Mouse (Mus musculus) adrenal gland, postnatal 25 days (tissue): ENCODE measurements around the gene Spag9. TPM values are rescaled to one million over a fixed set of nuclear protein-coding genes. Genes with fewer than 3 reads are reported as not detected.
A peak's percentile ranks its signal among the peaks of the same experiment; 100 is the strongest.

ENCODE experiments used
- DNase-seq: peaks from one replicate; pipeline ENCODE4 v3.0.0; 2021; ENCODE audit warnings: mixed read lengths
- total RNA-seq: library from RNA; stranded (reverse); gene quantifications from 2 replicates; pipeline ENCODE4 v1.2.3, GENCODE M21; 2021

The Spag9 gene
- total RNA-seq, 1 experiment from 2014 or later: 120 TPM

DNA sequence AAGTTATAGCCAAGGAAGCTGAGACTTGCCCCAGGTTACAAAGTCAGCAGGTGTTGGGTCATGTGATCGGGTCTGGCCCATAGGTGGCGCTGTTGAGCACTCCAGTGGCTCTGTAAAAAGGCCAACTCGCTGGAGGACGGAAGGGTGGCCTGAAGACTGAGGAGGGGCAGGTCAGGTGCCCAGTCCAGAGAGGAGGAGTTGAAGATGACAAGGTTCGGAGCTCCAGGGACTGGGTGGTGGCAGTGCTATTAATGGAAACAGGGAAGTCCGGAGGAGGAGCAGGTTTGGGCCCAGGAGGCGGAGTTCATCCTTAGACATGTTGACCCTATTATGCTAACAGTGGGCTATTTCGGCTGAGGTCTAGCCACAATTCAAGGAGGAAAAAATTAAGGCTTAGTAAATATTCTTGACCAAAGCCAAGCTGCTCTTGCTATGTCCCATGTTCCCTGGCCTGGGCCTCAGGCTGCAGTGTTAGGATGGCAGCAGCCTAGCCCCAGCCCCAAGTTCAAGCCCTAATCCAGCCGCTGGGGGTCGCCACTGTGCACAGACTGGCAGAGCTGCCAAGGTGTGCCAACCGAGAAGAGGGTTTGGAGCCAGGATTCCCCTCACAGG, 137.6 kb downstream of the Spag9 start:
- DNase-seq: peak; percentile 92

DNA sequence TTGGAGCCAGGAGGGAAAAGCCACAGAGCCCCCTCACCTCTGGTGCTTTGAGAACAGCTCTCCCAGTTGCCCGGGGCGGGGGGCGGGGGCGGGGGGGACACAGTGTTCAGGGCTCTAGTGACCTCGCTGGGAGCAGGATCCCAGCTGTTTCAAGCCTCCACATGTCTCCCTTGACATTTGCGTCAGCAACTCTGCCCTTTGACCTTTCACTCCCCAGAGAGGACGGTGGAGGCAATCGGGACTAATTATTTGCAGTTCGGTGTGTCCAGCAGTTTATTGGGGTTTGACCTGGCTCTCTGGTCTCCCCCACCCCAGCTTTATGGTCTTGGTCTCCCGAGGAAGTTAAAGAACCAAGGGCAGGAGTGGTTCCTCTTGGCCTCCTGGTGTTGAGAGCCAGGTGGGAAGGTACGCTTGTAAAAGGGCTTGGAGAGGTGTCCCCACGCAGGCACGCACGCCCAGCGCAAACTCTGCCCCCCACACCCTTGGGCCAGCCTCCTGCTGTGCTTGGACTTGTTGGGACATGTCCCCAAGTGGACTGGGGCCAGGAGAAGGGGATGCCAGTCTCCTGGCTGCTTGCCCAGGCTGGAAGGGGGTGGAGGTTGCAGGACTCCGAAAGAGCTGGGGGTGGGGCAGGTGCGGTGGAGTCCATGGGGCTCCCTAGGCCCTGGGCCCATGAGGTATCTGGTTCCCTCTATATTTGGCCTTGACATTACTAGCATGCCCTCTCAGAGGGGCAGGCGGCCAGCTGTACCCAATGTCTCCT, 138.4 kb downstream of the Spag9 start:
- peak; percentile 93 for DNase-seq

DNA sequence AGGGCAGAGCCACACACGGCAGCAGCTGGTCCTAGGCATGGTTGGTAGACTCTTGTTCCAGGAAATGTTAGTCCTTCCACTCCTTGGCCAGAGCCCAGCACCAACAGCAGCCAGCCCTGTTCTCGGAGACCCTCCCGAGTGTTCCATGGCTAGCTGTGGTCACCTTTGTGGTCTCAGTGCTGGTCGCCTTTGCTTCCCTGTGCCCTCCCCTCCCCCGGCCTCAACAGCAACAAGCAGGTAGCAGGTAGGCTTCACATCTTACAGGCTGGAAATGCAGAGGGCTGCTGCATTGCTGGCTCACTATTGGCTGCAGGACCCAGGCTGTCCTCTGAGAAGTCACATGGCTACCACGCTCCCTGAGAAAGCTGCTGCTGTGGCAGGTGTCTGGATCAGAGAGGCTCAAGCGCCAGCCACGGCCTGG, 139.7 kb downstream of the Spag9 start:
- no peak for DNase-seq

DNA sequence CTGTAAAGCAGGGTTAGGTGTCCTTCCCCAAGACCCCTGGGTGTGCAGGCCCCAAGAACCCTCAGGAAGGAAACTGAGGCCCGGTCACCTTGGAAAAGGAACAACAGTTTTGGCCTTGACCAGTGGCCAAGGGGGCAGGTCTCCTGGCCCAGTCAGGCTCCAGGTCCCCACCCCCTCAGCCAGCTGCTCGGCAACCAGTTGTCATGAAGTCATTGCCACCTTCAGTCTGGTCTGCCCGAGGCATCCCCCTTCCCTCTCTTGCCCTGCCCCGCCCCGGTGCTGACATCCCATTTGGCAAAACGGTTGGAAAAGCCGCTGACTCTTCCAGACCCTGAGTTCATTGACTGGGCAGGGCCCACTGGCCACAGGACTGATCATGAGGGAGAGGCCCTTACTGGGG, 140.8 kb downstream of the Spag9 start:
- DNase-seq: peak; percentile 34

DNA sequence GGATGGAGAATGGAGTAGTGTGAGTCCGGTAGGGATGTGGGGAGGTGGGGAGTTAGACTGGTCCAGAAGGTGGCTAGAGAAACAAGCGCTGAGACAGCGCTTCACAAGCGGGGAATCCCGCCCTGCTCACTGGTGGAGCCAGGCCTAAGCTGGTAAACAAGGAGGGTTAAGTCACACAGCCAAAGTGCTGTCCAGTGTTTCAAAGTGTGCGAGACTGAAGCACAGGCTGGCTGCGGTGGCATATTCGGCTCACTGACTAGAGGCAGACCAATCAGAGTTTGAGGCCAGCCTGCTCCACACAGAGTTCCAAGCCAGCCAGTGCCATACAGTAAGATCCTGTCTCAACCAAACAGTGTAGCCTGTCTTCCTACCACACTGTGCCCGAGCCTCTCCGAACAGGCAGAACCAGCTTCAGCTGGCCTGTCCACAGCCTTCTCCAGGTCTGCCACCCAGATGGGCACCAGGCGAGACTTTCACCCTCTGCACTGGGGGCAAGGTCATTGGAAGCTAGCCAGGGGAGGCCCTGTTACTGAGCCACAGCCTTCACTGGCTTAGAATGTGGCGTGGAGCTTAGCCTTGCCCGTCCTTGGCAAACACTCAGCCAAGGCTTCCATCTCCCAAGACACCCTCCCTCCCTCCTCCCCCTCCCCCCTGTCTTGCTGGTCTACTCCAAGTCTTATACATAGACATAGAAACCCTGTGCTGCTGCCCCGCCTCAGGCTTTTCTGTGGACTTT, 141.6 kb downstream of the Spag9 start:
- DNase-seq: peak; percentile 82

DNA sequence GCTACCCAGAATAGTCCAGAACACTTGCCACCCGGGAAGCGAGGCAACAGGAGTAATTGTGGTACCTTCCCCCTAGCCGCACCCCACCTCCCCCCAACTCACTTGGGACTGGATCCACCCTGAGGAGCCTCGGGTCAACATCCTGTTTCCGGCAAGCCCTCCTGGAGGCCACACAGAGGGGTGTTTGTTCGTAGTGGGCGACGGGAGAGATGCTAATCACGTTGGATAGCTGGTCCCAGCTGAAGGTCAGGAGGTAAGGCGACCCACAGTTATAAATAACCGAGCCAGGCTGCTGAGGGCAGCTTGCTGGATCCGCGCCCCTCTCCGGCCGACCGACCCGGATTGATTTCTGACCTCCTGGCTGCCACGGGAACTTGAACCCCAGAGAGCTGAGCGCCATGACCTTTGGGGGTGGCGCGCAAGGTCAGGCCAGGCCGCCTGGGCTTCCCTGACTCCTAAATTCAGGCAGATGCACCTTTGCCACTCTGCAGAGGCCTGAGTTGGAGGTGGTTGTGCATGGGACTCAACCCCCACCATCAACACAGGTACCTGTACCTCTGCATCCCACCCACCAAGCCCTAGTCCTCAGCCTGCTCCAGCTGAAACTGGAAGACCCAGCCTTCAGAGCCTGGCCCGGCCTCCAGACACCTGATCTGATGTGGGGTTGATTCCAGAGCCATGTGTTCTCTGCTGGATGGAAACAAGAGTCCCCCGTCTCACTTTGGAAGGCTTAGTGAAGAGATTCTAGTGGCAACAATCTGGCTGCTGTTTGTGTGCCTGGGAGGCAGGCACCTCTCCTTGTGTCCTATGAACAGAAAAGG, 142.7 kb downstream of the Spag9 start:
- peak; percentile 27 for DNase-seq

DNA sequence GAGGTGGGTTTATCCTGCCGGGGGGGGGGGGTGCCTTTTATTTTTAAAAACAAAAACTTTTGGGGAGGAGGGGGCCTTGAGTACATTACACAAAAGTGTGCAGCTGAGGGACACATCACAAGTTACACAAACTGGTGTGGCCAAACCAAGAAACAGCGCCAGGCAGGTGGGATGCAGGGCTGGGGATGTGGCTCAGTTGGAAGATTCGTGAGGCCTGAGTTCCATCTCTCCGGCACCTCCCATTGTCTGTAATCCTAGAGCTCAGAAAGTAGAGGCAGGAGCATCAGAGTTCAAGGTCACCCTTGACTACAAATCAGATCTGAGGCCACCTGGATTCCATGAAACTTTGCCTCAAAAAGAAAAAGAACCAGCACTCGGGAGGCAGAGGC, 143.3 kb downstream of the Spag9 start:
- DNase-seq: no peak

DNA sequence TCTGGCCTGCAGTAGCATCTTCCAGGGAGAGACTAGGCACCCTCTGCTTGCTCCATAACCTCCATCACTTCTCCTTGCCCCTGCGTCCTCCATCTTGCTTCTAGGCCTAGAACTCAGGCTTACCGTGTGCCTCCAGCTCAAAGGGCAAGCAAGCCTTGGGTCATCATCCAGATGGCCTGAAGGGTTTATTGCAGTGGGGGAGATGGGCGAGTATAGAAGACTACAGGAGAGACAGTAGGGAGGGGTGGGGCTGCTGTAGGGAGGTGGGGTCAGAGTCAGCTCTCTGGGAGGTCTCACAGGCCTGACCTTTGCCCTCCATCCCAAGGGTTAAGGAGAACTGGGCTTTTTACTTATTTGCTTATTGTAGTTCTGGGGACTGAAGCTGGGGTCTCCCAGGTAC, 144.6 kb downstream of the Spag9 start:
- no peak for DNase-seq

DNA sequence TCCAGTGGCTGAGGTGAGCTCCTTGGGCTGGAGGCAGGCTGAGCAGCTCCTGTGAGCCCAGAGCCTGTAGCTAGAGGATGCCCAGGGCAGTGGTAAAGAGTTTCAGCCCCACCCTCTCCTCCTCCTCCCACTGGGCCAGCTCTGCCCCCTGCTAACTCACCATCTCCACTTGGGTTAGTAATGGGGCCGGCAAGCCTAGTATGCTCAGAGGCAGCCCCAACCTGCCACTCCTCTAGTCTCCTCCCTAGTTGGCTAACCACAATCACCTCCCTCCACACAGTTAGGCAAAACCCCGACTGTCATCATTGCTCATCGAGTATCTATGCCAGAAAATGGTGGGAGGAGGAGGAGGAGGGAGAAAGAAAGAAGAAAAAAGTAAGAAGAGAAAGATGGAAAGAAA, 145.7 kb downstream of the Spag9 start:
- no peak for DNase-seq

DNA sequence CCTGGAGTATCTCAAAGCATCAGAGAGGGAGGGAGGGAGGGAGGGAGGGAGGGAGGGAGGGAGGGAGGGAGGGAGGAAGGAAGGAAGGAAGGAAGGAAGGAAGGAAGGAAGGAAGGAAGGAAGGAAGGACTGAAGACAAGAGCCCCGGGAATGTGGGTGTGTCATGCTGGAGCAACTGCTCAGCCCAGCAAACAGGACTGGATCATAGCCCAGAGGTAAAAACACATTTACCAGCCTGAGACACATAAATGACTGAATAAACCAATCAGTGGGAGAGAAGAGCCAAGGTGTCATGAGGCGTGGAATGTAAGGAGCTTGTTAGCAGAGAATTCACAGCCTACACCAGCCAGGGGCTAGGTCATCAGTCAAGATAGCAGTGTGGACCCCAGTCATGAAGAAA, 147.4 kb downstream of the Spag9 start:
- DNase-seq: no peak

DNA sequence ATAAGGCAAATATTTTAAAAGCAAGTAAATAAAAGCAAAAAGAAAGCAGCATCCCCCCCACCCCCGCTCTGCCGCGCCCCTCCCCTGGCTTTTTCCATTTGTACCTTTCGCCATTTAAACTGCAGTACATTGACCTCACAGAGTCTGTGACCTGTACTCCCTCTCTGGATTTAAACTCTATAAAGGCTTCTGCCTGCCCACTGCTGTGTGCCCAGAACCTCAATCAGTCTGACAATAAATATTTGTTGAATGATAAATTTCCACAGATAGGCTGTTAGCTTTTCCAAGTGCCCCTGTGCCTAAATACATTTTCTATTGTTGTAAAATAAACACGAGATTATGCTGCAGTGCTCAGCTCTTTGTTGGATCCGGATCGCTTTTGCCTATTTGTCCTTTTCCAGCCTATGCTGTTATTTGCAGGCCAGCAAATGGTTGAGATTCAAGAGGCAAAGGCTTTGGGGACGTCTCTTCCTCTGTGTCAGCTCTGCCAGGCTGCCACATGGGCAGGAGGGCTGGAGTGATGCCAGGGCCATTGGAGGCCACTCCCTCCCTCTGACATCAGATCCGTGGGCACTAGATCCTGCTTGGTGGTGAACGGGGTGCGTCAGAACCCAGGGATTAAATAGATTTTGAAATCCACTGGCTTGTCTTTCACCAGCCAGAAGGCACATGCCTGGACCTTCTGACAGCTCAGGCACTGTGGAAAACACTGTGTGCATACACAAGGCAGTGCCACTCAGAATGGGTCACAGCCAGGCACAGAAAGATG, 149.1 kb downstream of the Spag9 start:
- DNase-seq: peak; percentile 97

DNA sequence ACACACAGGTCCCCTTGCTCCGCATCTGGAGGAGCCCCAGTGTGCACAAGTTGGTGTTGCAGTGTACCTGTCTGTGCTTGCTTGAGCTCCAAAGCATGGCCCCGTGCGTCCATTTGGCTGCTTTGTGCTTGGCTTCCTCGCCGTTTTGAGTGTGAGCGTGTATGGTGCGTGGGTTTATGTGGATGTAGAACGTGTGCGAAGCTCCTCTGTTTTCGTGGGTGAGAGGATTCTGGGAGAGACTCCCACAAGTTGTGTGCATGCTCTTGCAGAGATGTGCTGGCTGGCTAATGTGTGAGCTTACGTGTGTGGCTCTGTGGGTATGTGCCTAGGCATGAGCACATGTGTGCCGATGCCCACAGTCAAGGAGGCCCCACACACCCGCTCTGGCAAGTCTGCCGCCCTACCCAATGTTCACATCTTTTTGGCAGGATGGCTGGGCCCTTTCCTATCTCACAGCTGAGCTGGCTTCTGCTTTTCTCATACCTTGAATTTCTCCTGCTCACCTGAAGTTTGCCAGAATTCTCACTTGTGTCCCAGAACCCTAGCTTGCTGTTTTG, 150.2 kb downstream of the Spag9 start:
- DNase-seq: no peak

DNA sequence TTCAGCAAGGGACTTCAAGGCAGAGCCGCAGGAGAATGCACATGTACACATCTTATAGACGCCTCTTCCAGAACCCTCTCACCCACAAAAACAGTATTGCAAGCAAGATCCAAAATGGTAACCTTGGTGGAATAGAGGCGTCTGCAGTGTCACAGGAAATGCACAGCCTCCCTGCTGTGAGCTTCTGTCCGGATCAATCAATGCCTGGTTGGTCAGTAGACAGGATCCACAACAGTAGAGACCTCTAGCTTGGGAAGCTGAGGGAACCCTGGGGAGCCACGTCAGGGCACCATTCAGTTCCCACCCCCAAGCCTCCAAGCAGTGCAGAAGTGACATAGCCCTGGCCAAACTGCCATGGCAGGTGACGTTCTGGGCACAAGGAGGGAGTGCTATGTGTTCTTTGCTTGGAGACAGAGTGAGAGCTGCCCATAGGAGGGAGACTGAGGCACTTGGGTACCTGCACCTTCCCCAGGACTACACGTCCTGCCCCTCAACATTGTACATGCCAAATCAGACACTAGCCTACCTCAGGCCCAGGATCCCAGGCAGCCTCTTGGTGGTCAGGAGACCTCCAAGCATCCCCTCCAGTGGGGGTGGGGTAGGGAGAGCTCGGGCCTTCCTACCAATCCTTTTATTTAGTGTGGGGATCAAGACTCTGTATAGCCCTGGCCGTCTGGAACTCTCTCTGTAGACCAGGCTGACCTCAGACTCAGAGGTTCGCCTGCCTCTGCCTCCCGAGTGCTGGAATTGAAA, 151.0 kb downstream of the Spag9 start:
- no peak for DNase-seq

DNA sequence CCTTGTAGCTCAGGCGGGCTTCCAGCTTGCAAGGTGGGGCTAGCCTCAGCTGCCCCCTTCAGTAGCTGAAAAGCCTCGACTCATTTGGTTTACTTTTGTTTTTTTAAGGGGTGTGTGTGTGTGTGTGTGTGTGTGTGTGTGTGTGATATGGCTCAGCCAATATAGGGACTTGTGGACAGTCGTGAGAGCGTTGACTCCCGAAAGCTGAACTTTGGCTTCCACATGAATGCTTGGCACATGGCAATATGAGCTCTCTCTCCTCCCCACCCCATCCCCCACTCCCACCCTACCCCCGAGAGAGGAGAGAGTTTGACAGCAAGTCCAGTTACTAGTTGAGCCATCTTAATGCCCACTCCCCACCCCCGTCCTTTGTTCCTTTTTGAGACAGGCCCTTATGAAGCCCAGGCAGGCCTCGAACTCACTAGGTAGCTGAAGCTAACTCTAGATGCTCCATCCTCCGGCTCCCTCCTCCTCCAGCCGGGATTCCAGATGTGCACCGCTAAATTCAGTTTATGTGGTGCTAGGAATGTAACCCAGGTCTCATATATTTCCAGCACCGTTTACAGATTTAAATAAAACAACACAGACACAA, 152.3 kb downstream of the Spag9 start:
- DNase-seq: no peak

DNA sequence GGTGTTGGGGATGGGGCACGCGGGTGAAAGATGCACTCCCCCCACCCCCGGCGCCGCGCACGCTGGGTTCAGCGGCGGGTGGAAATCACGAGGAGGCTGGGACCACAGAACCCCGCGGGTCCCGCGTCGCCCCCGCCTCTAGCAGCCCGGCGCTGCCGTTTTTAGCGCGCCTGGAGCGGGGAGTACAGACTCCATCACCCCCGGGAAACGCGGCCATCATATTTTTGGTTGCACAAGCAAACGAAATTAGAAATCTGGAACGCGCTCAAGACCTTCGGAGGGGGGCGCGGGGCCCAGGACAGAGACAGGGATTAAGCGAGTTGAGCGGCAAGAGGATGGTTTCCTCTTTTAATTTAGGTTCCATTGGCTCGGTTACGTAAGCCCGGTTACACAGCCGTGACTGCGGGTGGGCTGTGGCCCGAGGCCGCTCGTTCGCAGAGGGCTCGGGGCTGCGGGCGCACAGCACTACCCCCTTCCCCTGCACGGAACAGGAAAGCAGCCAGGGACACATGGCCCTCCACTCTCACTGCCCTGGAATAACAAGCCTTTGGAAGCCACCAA, 153.1 kb downstream of the Spag9 start:
- peak; percentile 54 for DNase-seq

DNA sequence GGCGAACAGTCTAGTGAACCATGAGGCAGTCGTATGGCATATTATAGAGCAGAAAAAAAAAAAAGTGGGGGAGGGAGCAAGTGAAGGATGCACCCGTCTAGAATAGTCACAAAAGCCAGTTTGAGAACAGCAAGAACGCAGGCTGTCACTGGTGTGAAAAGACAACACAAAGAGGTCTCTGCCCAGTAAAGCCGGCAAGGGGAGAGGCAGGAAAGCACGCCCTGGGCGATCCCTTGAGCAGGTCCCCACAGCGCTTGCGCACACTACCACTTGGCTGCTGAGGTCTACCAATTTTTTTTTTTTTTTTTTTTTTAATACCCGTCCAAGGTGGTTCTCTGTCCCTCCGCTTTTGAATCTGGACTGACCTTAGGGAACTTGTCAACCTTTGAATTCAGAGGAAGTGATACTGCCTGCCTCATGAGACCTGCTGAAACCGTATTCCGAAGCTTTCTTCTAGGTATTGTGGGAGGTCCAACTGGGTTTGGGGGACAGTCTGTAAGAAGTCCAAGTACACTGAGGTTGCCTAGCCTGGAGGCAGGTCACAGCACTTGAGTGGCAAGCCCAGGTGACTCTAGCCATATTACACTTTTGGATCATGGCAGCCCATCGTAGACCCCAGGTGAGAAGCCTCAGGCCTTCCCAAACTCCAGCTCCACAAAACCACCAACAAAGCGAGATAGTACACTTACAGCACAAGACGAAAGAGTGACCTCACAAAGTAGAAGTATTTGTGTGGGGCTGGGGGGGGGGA, 153.8 kb downstream of the Spag9 start:
- no peak for DNase-seq

DNA sequence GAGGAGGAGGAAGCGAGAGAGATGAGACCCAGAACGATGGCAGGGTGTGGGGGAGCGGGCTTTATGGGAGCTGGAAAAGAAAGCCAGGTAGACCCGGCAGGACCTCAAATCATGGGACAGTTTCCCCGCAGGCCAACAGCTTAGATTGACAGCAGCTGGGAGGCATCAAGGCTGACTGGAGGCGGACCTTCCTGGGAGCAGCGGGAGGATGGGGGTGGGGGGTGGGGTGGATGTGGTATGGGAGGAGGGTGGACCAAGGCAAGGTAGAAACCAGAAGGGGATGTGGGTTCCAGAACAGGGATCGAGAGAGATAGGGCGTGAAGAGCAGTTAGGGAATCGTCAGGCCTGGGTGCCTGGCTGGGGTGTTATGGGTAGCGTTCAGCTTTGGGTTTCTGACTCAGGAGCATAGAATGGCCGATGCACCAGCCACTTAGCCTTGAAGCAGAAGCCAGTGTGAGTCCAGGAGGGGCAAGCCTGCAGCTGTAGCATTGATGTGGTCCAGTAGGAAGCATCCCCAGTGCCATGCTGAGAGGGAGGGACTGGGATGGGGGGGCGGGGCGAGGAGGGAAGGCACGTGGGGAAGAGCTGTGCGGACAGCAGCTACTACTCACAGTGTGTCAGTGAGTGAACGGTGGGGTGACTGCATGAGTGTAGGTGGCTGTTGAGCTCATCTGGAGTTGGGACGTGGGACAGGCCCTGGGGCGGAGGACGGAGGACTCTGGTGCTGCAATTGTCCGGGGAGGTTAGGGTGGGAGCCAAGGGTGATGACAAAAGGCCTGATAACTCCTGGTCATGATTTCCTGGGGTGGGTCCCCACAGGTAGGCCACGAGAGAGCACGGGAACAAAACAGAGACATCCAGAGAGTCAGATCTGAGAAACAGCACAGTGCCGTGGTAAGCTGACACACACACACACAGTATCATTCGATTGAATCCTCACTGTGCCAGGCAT, 154.9 kb downstream of the Spag9 start:
- no peak for DNase-seq

DNA sequence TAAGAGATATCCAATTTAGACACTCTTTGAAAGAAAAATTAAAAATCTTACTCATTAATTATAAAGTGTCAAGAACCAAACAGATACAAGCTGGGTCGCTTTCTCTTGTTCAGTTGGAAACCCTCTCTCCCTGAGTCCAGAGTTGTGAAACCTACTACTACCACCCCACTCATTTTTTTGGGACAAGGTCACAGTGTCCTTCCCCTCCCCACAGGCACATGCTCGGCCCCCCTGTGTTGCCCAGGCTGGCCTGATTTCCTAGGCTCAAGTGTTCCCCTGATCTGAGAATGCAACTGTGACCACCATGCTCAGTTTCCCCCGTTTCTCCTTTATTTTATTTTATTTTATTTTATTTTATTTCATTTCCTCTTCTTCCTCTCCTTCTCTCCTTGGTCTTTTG, 158.3 kb downstream of the Spag9 start:
- no peak for DNase-seq
